Mouse (Mus musculus): ENCODE data around the gene Notum. TPM values are rescaled to one million over a fixed set of nuclear protein-coding genes. Genes with fewer than 3 reads are reported as not detected.

The Notum gene
- total RNA-seq, 1 experiment from 2014 or later: not detected

DNA sequence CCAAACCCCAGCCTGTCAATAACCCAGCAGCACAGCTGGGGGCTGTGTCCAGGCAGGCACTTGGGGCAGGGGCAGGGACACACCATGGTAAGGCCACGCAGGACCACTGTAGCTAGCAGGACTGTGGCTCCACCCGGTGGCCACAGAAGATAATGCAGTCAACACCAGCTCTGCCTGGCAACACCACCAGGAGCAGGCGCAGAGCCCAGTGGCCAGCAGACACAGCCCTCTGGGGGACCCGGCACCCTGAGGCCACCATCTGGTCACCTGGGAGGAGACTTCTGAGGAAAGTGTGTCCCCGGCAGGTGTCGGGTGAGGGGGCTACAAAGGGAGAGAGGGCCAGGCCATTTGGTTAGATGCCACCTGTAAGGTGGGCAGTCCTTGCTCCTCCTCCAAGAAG lies 48.2 kb downstream of the Notum start:
- ATAC-seq (replicated peaks in 1 of 2; ENCODE audit: insufficient read depth in 1 of 2, low FRiP score in 2 of 2, low TSS enrichment in 1 of 2, low read depth in 1 of 2, poor library complexity in 2 of 2, severe bottlenecking in 2 of 2): peak; percentile 64 to 65

DNA sequence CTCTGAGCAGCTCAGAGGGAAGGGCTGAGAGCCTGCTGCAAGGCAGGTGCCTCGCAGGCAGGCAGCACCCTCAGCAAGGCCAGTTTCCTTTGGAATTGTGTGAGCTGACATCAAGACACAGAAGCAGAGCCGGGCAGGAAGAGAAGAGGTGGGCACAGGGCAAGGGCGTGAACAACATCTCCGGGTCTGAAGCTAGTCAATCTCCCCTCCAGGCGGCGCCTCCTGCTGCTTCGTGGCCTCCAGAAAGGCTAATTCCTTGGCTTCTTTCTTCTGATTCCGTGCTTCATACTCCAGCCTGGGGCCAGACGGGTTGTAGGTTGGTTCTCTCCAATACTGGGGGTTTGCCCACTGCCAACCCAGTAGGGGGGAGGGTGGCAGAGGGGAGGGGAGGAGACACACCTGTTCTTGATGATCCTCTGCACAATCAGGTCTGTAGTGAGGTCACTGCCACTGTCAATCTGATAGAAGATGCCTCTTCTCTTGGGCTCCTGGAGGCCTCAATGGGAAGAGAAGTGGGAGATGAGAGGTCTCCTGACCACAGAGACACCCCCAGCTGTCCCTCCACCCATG lies 50.4 kb downstream of the Notum start:
- no peak for ATAC-seq (replicated peaks in 1 of 2; ENCODE audit: insufficient read depth in 1 of 2, low FRiP score in 2 of 2, low TSS enrichment in 1 of 2, low read depth in 1 of 2, poor library complexity in 2 of 2, severe bottlenecking in 2 of 2)

DNA sequence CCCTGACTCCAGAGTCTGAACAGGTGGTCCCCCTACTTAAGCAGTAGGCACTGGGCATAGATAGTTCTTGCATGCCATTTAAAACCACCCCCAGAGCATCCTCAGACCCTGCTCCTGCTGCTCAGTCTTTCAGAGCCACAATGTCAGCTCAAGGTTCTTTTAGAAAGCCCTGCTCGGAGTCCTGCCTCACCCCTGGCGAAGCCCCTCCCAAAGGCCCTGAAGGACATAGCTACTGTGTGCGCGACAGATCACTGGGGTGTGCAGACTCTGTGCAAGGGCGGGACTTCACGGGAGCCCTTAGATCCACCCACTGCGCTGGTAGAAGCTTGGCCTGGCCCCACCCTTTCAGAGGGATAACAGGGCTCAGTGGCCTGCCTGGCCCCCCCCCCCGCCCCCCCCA lies 51.7 kb downstream of the Notum start:
- no peak for ATAC-seq (replicated peaks in 1 of 2; ENCODE audit: insufficient read depth in 1 of 2, low FRiP score in 2 of 2, low TSS enrichment in 1 of 2, low read depth in 1 of 2, poor library complexity in 2 of 2, severe bottlenecking in 2 of 2)

DNA sequence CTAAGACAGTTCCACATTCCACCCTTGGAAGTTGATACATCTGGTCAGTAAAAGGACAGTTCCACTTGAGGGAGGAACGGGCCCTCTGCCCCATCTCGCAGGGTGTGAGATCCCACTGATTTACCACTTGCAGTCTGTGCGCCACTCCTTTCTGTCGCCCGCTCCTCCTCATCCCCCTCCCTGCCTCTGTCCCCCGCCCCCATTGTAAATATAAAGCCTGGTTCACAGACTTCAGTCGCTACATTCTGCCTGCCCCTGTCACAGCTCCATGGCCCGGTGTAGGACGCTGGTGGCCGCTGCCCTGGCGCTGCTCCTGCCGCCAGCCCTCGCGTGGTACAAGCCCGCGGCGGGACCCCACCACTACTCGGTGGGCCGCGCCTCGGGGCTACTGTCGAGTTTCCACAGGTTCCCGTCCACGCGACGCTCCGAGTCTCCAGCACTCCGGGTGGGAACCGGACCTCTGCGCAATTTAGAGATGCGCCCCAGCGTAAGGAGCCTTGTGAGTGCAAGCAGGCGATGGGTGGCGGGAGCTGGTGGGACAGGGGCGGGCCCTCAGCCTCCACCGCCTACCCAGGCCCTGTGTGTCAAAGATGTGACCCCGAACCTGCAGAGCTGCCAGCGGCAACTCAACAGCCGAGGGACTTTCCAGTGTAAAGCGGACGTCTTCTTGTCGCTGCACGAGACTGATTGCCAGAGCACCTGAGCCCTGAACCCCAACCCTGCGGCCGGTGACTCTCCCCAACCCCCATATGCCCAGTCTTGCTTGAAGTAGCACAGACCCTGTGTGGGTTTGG lies 52.5 kb downstream of the Notum start, which contains the start of gene Npb:
Npb (plus strand) TSS at position 237 of the 794 bp plus-strand sequence.
- ATAC-seq (replicated peaks in 1 of 2; ENCODE audit: insufficient read depth in 1 of 2, low FRiP score in 2 of 2, low TSS enrichment in 1 of 2, low read depth in 1 of 2, poor library complexity in 2 of 2, severe bottlenecking in 2 of 2): no peak

DNA sequence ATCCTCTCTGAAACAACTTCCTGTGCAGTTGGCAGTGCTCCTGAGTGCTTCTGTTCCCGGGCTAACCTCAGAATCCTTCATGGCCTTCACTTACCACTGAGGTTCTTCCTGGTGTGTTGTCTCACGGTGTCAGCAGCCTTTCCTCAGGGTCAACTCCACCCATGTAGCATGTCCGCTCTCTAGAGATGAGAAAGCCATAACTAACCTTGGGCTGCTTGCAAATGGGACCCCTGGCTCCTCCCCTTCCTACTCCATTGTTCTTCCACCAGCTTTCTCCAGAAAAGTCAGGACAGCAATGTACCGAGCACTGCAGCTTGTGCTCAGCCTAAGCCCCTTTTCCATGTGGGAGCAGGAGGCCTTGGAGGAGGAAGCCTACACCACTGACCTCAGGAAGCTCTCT lies 54.2 kb downstream of the Notum start:
- no peak for ATAC-seq (replicated peaks in 1 of 2; ENCODE audit: insufficient read depth in 1 of 2, low FRiP score in 2 of 2, low TSS enrichment in 1 of 2, low read depth in 1 of 2, poor library complexity in 2 of 2, severe bottlenecking in 2 of 2)

DNA sequence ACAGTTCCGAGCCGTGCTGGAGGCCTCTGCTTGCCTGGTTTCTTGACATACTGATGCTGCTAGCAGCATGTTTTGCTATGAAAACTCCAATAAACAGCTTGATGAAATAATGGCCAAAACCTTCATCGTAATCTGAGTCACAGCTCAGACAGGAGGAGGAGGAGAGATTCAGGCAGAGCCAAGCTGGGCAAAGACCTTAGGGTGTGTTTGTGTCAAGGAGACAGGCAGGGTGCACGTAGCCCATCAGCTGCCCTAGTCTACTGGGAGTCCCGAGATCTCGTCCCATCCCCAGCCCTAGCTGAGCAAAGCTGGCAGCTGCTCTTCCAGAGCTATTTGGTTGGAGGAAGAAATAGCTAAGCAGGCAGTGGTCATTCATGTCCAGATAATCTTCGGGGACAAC lies 55.3 kb downstream of the Notum start:
- no peak for ATAC-seq (replicated peaks in 1 of 2; ENCODE audit: insufficient read depth in 1 of 2, low FRiP score in 2 of 2, low TSS enrichment in 1 of 2, low read depth in 1 of 2, poor library complexity in 2 of 2, severe bottlenecking in 2 of 2)

Other genes with a start within 250 kb of the Notum start
- gene Nploc4, start 223.5 kb downstream of the Notum start, total RNA-seq (2017): 30.3 and 43.1 TPM in 2 replicates
- gene Tspan10, start 218.5 kb downstream of the Notum start, total RNA-seq (2017): not detected in 2 replicates
- not detected in 2 replicates for gene Pde6g, start 207.7 kb downstream of the Notum start, total RNA-seq (2017)
- 10.2 and 12.0 TPM in 2 replicates for gene Oxld1, start 203.1 kb downstream of the Notum start, total RNA-seq (2017)
- gene Ccdc137, start 203.1 kb downstream of the Notum start, total RNA-seq (2017): 58.3 and 96.4 TPM in 2 replicates
- gene Arl16, start 193.6 kb downstream of the Notum start, total RNA-seq (2017): 12.8 and 24.0 TPM in 2 replicates
- gene Mrpl12, start 176.6 kb downstream of the Notum start, total RNA-seq (2017): 63.4 and 112 TPM in 2 replicates
- 10.8 and 11.4 TPM in 2 replicates for gene Slc25a10, start 169.3 kb downstream of the Notum start, total RNA-seq (2017)
- not detected in 2 replicates for gene Gcgr, start 130.5 kb downstream of the Notum start, total RNA-seq (2017)
- gene Mcrip1, start 111.4 kb downstream of the Notum start, total RNA-seq (2017): 11.6 and 21.4 TPM in 2 replicates
- not detected in 2 replicates for gene Ppp1r27, start 110.0 kb downstream of the Notum start, total RNA-seq (2017)
- 384 and 534 TPM in 2 replicates for gene P4hb, start 87.9 kb downstream of the Notum start, total RNA-seq (2017)
- 110 and 120 TPM in 2 replicates for gene Arhgdia, start 79.6 kb downstream of the Notum start, total RNA-seq (2017)
- 110 and 227 TPM in 2 replicates for gene Alyref, start 62.8 kb downstream of the Notum start, total RNA-seq (2017)
- 18.1 and 32.6 TPM in 2 replicates for gene Anapc11, start 62.8 kb downstream of the Notum start, total RNA-seq (2017)
- not detected in 2 replicates for gene Npb, start 52.7 kb downstream of the Notum start, total RNA-seq (2017)
- gene Pcyt2, start 43.2 kb downstream of the Notum start, total RNA-seq (2017): 38.6 and 41.7 TPM in 2 replicates
- gene Sirt7, start 35.9 kb downstream of the Notum start, total RNA-seq (2017): 52.4 and 56.7 TPM in 2 replicates
- gene Mafg, start 27.6 kb downstream of the Notum start, total RNA-seq (2017): 18.1 and 33.2 TPM in 2 replicates
- gene Pycr1, start 17.4 kb downstream of the Notum start, total RNA-seq (2017): 0.88 and 2.1 TPM in 2 replicates
- gene Myadml2, start 13.0 kb downstream of the Notum start, total RNA-seq (2017): 0.94 TPM in 1 of 2 replicates, not detected in the other
- 37.1 and 48.8 TPM in 2 replicates for gene Aspscr1, start 11.8 kb upstream of the Notum start, total RNA-seq (2017)
- 58.2 and 91.7 TPM in 2 replicates for gene Cenpx, start 52.6 kb upstream of the Notum start, total RNA-seq (2017)
- gene Lrrc45, start 52.8 kb upstream of the Notum start, total RNA-seq (2017): 34.2 and 34.5 TPM in 2 replicates
- not detected in 2 replicates for gene Rac3, start 60.3 kb upstream of the Notum start, total RNA-seq (2017)
- gene Dcxr, start 66.1 kb upstream of the Notum start, total RNA-seq (2017): 12.5 and 21.0 TPM in 2 replicates
- not detected in 2 replicates for gene Cbr2, start 70.9 kb upstream of the Notum start, total RNA-seq (2017)
- gene Hmga1b, start 101.6 kb upstream of the Notum start, total RNA-seq (2017): 10.3 and 10.5 TPM in 2 replicates
- gene Rfng, start 123.0 kb upstream of the Notum start, total RNA-seq (2017): 2.6 and 4.0 TPM in 2 replicates
- 58.1 and 67.2 TPM in 2 replicates for gene Gps1, start 123.1 kb upstream of the Notum start, total RNA-seq (2017)
- 28.9 and 38.7 TPM in 2 replicates for gene Dus1l, start 135.2 kb upstream of the Notum start, total RNA-seq (2017)
- 26.1 and 46.4 TPM in 2 replicates for gene Fasn, start 163.4 kb upstream of the Notum start, total RNA-seq (2017)